Mouse (Mus musculus): ENCODE measurements around the gene Cdr2l. TPM values are rescaled to one million over a fixed set of nuclear protein-coding genes. Genes with fewer than 3 reads are reported as not detected.
A peak's percentile ranks its signal among the peaks of the same experiment; 100 is the strongest.

The Cdr2l gene
- polyA plus RNA-seq, 1 experiment from 2014 or later, result 19.7 TPM

- WGBS, result 89% methylated on average over 5 of the region's 5 CpGs
- no peaks in the 10 kb centered on the region for H3K4me1 ChIP-seq
- H3K27me3 ChIP-seq, result peaks cover 37% of the 10 kb centered on the region
- ATAC-seq (ENCODE audit: insufficient number of reproducible peaks, insufficient read depth, low FRiP score, low TSS enrichment), result no peak
- H3K9ac ChIP-seq, result no peak overlapping the region
- no peak overlapping the region for H3K4me3 ChIP-seq
- no peaks in the 10 kb centered on the region for H3K36me3 ChIP-seq
- H3K9me3 ChIP-seq, result no peaks in the 10 kb centered on the region
- H3K27ac ChIP-seq, result no peak overlapping the region
- H3K4me2 ChIP-seq (replicated peaks), result no peak overlapping the region
Observed at GRCm38 (mm10) chr11:115353375-115353774, 28.3 kb upstream of the Cdr2l start.

DNA sequence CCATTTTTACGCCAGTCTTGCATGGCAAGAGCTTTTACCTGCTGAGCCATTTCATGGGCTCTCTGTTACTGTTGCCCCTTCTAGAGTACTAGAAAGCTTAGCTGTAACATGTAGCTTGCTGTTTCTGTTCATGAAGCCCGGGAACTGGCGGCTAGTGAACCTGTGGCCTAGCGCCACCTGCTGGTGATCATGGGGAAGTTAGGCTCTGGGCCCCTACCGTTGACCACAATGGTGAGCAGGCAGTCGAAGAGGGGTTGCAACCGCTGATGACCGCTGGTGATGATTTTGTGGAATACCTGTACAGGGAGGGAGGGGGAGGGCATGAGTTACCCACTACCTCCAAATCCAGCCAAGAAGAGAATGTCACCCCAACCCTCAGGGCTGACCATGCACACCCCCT lies 27.5 kb upstream of the Cdr2l start:
- H3K9ac ChIP-seq, result no peak overlapping the region
- no peak overlapping the region for H3K27ac ChIP-seq
- H3K4me3 ChIP-seq, result no peak overlapping the region
- peaks cover 5% of the 10 kb centered on the region; the same call in 1 of the 2 replicates for H3K4me1 ChIP-seq
- H3K9me3 ChIP-seq, result no peaks in the 10 kb centered on the region
- H3K36me3 ChIP-seq, result no peaks in the 10 kb centered on the region
- no peak overlapping the region for H3K4me2 ChIP-seq (replicated peaks)
- H3K27me3 ChIP-seq, result peaks cover 37% of the 10 kb centered on the region
- ATAC-seq (ENCODE audit: insufficient number of reproducible peaks, insufficient read depth, low FRiP score, low TSS enrichment), result no peak
- WGBS, result 7% methylated on average over 8 of the region's 8 CpGs

- Histone ChIP-seq H3K4me3 (no peak overlapping the region), H3K4me2 (replicated peaks) (no peak overlapping the region), H3K9me3 (no peaks in the 10 kb centered on the region), H3K9ac (no peak overlapping the region), H3K4me1 (peaks cover 11% of the 10 kb centered on the region; the same call in 1 of the 2 replicates), H3K27ac (no peak overlapping the region), H3K36me3 (no peaks in the 10 kb centered on the region), H3K27me3 (peaks cover 29% of the 10 kb centered on the region)
- ATAC-seq (ENCODE audit: insufficient number of reproducible peaks, insufficient read depth, low FRiP score, low TSS enrichment), result no peak
- WGBS, result 13% methylated on average over 5 of the region's 5 CpGs
Observed at GRCm38 (mm10) chr11:115358468-115358867, 23.2 kb upstream of the Cdr2l start.

DNA sequence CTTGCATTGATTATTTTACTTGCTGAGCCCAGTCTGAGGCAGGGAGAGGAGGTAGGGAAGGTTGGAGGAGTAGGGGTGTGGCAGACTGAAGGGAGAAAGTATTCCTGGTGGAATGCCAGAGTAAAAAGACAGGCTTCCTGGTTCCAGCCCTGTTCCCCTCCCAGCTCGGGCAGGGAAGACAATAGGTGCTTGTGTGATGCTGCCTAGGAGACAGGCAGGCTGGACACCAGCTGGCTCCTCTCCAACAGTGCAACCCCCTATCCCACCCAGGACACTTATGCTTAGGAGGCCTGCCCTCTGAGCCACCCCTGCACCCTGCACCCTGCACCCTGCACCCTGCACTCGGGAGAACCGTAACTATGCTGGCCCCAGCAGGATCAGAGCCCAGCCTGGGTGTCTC lies 22.4 kb upstream of the Cdr2l start:
- Histone ChIP-seq H3K27ac (no peak overlapping the region; the same call in 1 of the 2 replicates), H3K9ac (no peak overlapping the region), H3K4me3 (no peak overlapping the region), H3K36me3 (no peaks in the 10 kb centered on the region), H3K27me3 (peaks cover 25% of the 10 kb centered on the region), H3K4me2 (replicated peaks) (no peak overlapping the region), H3K9me3 (no peaks in the 10 kb centered on the region), H3K4me1 (peaks cover 11% of the 10 kb centered on the region; the same call in 1 of the 2 replicates)
- 35% methylated on average over 3 of the region's 3 CpGs for WGBS
- ATAC-seq (ENCODE audit: insufficient number of reproducible peaks, insufficient read depth, low FRiP score, low TSS enrichment), result no peak

DNA sequence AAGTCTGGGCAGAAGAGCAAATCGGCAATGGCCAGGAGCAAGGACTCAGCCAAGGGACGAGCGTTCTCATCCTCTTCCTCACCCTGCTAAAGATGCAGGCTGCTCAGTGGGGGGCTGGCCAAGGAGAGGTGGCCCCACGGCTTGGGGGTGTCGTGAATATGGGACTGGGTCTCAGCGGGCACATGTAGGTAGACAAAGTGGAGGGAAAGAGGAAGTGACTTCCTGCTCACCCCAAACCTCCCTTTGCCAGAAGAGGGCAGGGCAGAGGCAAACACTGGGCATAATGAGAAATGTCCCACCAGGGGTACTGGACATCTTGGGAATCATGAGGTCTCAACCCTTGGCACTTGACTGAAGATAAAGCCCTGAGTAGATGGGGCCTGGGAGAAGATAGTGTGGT lies 22.0 kb upstream of the Cdr2l start:
- no peaks in the 10 kb centered on the region for H3K36me3 ChIP-seq
- peaks cover 11% of the 10 kb centered on the region; the same call in 1 of the 2 replicates for H3K4me1 ChIP-seq
- no peak overlapping the region; the same call in 1 of the 2 replicates for H3K27ac ChIP-seq
- H3K4me2 ChIP-seq (replicated peaks), result no peak overlapping the region
- no peak overlapping the region for H3K9ac ChIP-seq
- no peak for ATAC-seq (ENCODE audit: insufficient number of reproducible peaks, insufficient read depth, low FRiP score, low TSS enrichment)
- H3K4me3 ChIP-seq, result no peak overlapping the region
- 62% methylated on average over 6 of the region's 6 CpGs for WGBS
- peaks cover 21% of the 10 kb centered on the region for H3K27me3 ChIP-seq
- H3K9me3 ChIP-seq, result no peaks in the 10 kb centered on the region

- H3K4me2 ChIP-seq (replicated peaks), result no peak overlapping the region
- no peak overlapping the region for H3K27ac ChIP-seq
- WGBS, result 84% methylated on average over 3 of the region's 3 CpGs
- H3K4me1 ChIP-seq, result peaks cover 13% of the 10 kb centered on the region
- H3K4me3 ChIP-seq, result no peak overlapping the region
- H3K9me3 ChIP-seq, result no peaks in the 10 kb centered on the region
- ATAC-seq (ENCODE audit: insufficient number of reproducible peaks, insufficient read depth, low FRiP score, low TSS enrichment), result no peak
- peaks cover 42% of the 10 kb centered on the region for H3K27me3 ChIP-seq
- no peak overlapping the region for H3K9ac ChIP-seq
- H3K36me3 ChIP-seq, result no peaks in the 10 kb centered on the region
Observed at GRCm38 (mm10) chr11:115364136-115364535, 17.6 kb upstream of the Cdr2l start.

GRCm38 (mm10) chr11:115366039-115366705 lies 15.5 kb upstream of the Cdr2l start:
- Histone ChIP-seq H3K27me3 (peaks cover 53% of the 10 kb centered on the region), H3K27ac (no peak overlapping the region), H3K9ac (no peak overlapping the region), H3K4me2 (replicated peaks) (peak overlapping the region; percentile 79), H3K4me1 (peaks cover 8% of the 10 kb centered on the region), H3K9me3 (no peaks in the 10 kb centered on the region), H3K36me3 (no peaks in the 10 kb centered on the region), H3K4me3 (peak overlapping the region; percentile 37)
- ATAC-seq (ENCODE audit: insufficient number of reproducible peaks, insufficient read depth, low FRiP score, low TSS enrichment), result peak; percentile 24; the same call in 1 of the 2 replicates
- WGBS, result 38% methylated on average over 7 of the region's 7 CpGs

DNA sequence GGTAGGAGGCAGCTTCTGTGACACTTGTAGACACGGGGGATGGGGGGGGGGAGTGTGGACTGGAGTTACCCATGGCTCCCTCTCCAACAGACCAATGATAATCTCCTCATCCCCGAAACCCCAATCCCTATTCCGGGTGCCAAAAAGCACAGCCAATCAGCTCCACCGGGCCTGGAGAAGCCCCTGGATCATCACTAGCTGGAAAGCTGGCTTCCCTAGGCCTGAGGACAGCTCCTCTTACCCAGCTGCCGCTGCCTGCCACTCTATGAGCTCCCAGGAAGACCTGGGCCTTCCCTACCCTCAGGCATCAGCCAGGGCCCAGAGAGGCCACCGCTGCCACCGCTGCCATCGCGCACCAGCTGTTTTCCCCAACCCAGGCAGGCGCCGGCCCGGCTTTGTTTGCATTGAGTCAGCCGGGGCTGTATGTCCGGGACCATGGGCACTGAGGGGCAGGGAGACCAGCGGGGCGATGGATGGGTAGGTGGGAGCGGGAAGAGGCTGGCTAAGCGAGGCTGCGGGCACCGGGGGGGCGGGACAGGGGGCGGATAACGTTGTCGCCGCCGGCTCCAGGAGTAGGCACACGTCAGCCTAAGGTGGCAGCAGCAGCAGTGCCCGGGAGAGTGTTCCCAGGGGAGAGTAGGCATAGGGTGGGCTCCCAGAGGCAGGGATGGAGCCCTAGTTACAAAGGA lies 14.9 kb upstream of the Cdr2l start:
- H3K36me3 ChIP-seq, result no peaks in the 10 kb centered on the region
- 1% methylated on average over 26 of the region's 28 CpGs for WGBS
- H3K4me2 ChIP-seq (replicated peaks), result peak overlapping the region; percentile 79
- H3K27me3 ChIP-seq, result peaks cover 56% of the 10 kb centered on the region
- peaks cover 8% of the 10 kb centered on the region for H3K4me1 ChIP-seq
- ATAC-seq (ENCODE audit: insufficient number of reproducible peaks, insufficient read depth, low FRiP score, low TSS enrichment), result no peak
- no peaks in the 10 kb centered on the region for H3K9me3 ChIP-seq
- H3K4me3 ChIP-seq, result peak overlapping the region; percentile 37
- H3K27ac ChIP-seq, result no peak overlapping the region
- H3K9ac ChIP-seq, result peak overlapping the region; percentile 37

- no peaks in the 10 kb centered on the region for H3K9me3 ChIP-seq
- peak; percentile 67; the same call in 1 of the 2 replicates for ATAC-seq (ENCODE audit: insufficient number of reproducible peaks, insufficient read depth, low FRiP score, low TSS enrichment)
- WGBS, result under 1% methylated on average over 39 of the region's 39 CpGs
- H3K27ac ChIP-seq, result no peak within 1 kb of the TSS
- H3K9ac ChIP-seq, result peak within 1 kb of the TSS; percentile 37
- peak within 1 kb of the TSS; percentile 37 for H3K4me3 ChIP-seq
- no peaks in the 10 kb centered on the region for H3K36me3 ChIP-seq
- H3K27me3 ChIP-seq, result peaks cover 56% of the 10 kb centered on the region
- peaks cover 8% of the 10 kb centered on the region for H3K4me1 ChIP-seq
- H3K4me2 ChIP-seq (replicated peaks), result peak within 1 kb of the TSS; percentile 79
Observed at GRCm38 (mm10) chr11:115367395-115367944, 14.2 kb upstream of the Cdr2l start, which contains the start of gene Hid1. Gene Hid1, minus strand, starts transcription at chr11:115367756.

DNA sequence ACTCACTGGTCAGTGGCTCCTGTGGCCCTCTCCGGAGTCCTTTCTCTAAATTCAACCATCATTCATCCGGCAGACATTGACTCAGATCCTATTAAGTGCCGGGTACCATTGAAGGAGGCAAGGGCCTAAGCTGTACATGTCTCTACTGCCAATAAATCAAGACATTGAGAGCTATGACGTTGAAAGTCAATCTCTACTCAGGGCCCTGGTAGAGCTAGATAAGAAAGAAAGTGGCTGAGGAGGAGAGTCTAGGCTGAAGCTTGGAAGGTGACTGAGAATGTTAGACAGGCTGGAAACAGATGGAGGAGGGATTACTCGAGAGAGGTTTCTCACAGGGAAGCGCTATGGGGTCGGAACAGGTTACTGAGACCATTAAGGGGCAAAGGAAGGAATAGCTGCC lies 11.3 kb upstream of the Cdr2l start:
- Histone ChIP-seq H3K4me1 (peaks cover 8% of the 10 kb centered on the region), H3K9ac (no peak overlapping the region), H3K36me3 (no peaks in the 10 kb centered on the region), H3K4me3 (no peak overlapping the region), H3K27ac (no peak overlapping the region), H3K9me3 (no peaks in the 10 kb centered on the region), H3K4me2 (replicated peaks) (no peak overlapping the region), H3K27me3 (peaks cover 76% of the 10 kb centered on the region)
- no peak for ATAC-seq (ENCODE audit: insufficient number of reproducible peaks, insufficient read depth, low FRiP score, low TSS enrichment)
- 59% methylated on average over 7 of the region's 7 CpGs for WGBS

DNA sequence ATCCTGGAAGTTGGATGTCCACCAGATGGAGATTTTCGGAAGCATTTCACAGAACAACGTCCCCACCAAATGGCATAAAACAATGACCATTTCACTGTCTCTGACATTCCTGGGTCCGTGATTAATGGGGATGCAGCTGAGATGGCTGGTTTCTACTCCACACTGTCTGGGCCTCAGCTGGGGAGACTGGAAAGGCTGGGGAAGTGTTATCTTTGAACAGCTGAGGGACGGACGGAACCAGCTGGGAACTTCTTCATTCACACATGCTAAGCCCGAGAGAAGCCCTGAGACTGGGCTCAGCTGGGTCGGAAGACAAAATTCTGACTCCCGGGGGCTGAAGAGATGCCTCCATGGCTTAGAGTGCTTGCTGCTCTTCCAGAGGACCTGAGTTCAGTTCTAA lies 10.4 kb upstream of the Cdr2l start:
- peaks cover 75% of the 10 kb centered on the region for H3K27me3 ChIP-seq
- WGBS, result 67% methylated on average over 8 of the region's 8 CpGs

GRCm38 (mm10) chr11:115372015-115372414 lies 9.7 kb upstream of the Cdr2l start:
- no peak overlapping the region for H3K9ac ChIP-seq
- no peak overlapping the region for H3K27ac ChIP-seq
- no peak overlapping the region for H3K4me2 ChIP-seq (replicated peaks)
- H3K4me3 ChIP-seq, result no peak overlapping the region
- H3K36me3 ChIP-seq, result no peaks in the 10 kb centered on the region
- H3K27me3 ChIP-seq, result peaks cover 68% of the 10 kb centered on the region
- no peak for ATAC-seq (ENCODE audit: insufficient number of reproducible peaks, insufficient read depth, low FRiP score, low TSS enrichment)
- WGBS, result 60% methylated on average over 1 of the region's 1 CpGs
- H3K4me1 ChIP-seq, result peaks cover 3% of the 10 kb centered on the region
- H3K9me3 ChIP-seq, result no peaks in the 10 kb centered on the region

More for the DNA sequence above, 10.4 kb upstream of the Cdr2l start:
- H3K4me1 ChIP-seq, result peaks cover 8% of the 10 kb centered on the region
- no peaks in the 10 kb centered on the region for H3K9me3 ChIP-seq
- no peak overlapping the region for H3K4me2 ChIP-seq (replicated peaks)
- no peaks in the 10 kb centered on the region for H3K36me3 ChIP-seq
- ATAC-seq (ENCODE audit: insufficient number of reproducible peaks, insufficient read depth, low FRiP score, low TSS enrichment), result no peak
- no peak overlapping the region for H3K27ac ChIP-seq
- H3K4me3 ChIP-seq, result no peak overlapping the region
- H3K9ac ChIP-seq, result no peak overlapping the region
